In genomic region chr11:62951012-62951411, GRCm38 (mm10) we compare ENCODE assay signal across 41 mouse cellular contexts. TPM values are rescaled to one million over a fixed set of nuclear protein-coding genes. Genes with fewer than 3 reads are reported as not detected.
"Had no signal": no experiment of that assay in that cellular context is flagged by ENCODE, and none has a peak within 500 bp of the region (broad histone marks: within the 10 kb centered on the region; RNA-seq: fewer than 3 reads in every experiment).

Cdrt4 (plus strand) TSS chr11:62951193.

- H3K27me3 ChIP-seq: limb, embryonic 12.5 days; limb, embryonic 13.5 days; limb, embryonic 15.5 days; liver, embryonic 12.5 days; liver, embryonic 13.5 days; liver, embryonic 15.5 days; lung, embryonic 15.5 days; midbrain, embryonic 12.5 days; midbrain, embryonic 13.5 days; midbrain, embryonic 15.5 days had no signal

- DNase-seq: left cerebral cortex, postnatal 4 days; liver; liver, embryonic 13.5 days; liver, postnatal 0 days; lung, adult 18-20 months; lung, adult 2 months; lung, embryonic 14.5 days; lung, postnatal 10 days; lung, postnatal 14 days; lung, postnatal 36 days; lung, postnatal 4 days; midbrain, embryonic 14.5 days had no signal

- H3K36me3 ChIP-seq: limb, embryonic 10.5 days; limb, embryonic 12.5 days; limb, embryonic 13.5 days; limb, embryonic 15.5 days; liver, embryonic 12.5 days; liver, embryonic 13.5 days; liver, embryonic 15.5 days; lung, embryonic 15.5 days; midbrain, embryonic 10.5 days; midbrain, embryonic 12.5 days; midbrain, embryonic 13.5 days; midbrain, embryonic 15.5 days had no signal

- H3K4me1 ChIP-seq: limb, embryonic 10.5 days; limb, embryonic 12.5 days; limb, embryonic 13.5 days; limb, embryonic 15.5 days; liver, embryonic 12.5 days; liver, embryonic 13.5 days; liver, embryonic 15.5 days; lung, embryonic 15.5 days; megakaryocyte, embryonic 14.5 days; midbrain, embryonic 10.5 days; midbrain, embryonic 12.5 days; midbrain, embryonic 13.5 days; midbrain, embryonic 15.5 days had no signal

- H3K4me3 ChIP-seq: limb, embryonic 10.5 days; limb, embryonic 12.5 days; limb, embryonic 13.5 days; limb, embryonic 15.5 days; liver, embryonic 12.5 days; liver, embryonic 13.5 days; liver, embryonic 15.5 days; lung, embryonic 15.5 days; megakaryocyte, embryonic 14.5 days; midbrain, embryonic 10.5 days; midbrain, embryonic 12.5 days; midbrain, embryonic 13.5 days; midbrain, embryonic 15.5 days; myocyte had no signal

- H3K9me3 ChIP-seq: limb, embryonic 10.5 days; limb, embryonic 15.5 days; liver, embryonic 12.5 days; liver, embryonic 13.5 days; liver, embryonic 15.5 days; lung, embryonic 15.5 days; megakaryocyte, embryonic 14.5 days; midbrain, embryonic 13.5 days; midbrain, embryonic 15.5 days had no signal

- H3K27ac ChIP-seq: limb, embryonic 10.5 days; limb, embryonic 12.5 days; limb, embryonic 13.5 days; limb, embryonic 15.5 days; liver, embryonic 12.5 days; liver, embryonic 13.5 days; liver, embryonic 14.5 days; liver, embryonic 15.5 days; lung, embryonic 15.5 days; macrophage; midbrain, embryonic 10.5 days; midbrain, embryonic 12.5 days; midbrain, embryonic 13.5 days; midbrain, embryonic 15.5 days had no signal

RNA-seq across cellular contexts. Expression of gene Cdrt4, which starts in this region (rescaled TPM):
- total RNA-seq: left cerebral cortex, adult 8-10 months; left cerebral cortex, postnatal 10 days; left cerebral cortex, postnatal 14 days; left cerebral cortex, postnatal 25 days; left cerebral cortex, postnatal 36 days; left cerebral cortex, postnatal 4 days; liver, adult 2 months; megakaryocyte progenitor cell, adult 5-6 weeks; megakaryocyte, adult 5-6 weeks; megakaryocyte-erythroid progenitor cell, adult 5-6 weeks; midbrain, postnatal 0 days had no signal
- polyA plus RNA-seq: limb, embryonic 10.5 days; limb, embryonic 12.5 days; liver, adult 2 months; liver, embryonic 11.5 days; liver, embryonic 12.5 days; liver, embryonic 13.5 days; liver, embryonic 14.5 days; liver, embryonic 15.5 days; liver, embryonic 16.5 days; liver, postnatal 0 days; lung, embryonic 14.5 days; macrophage; midbrain, embryonic 10.5 days; midbrain, embryonic 11.5 days; midbrain, embryonic 12.5 days; midbrain, embryonic 13.5 days; midbrain, embryonic 14.5 days; midbrain, embryonic 15.5 days; midbrain, embryonic 16.5 days; midbrain, postnatal 0 days; myocyte had no signal
